Mouse (Mus musculus) myocyte (in vitro differentiated cells): ENCODE data around the gene Lama1. TPM values are rescaled to one million over a fixed set of nuclear protein-coding genes. Genes with fewer than 3 reads are reported as not detected.

Source experiments
- H3K27me3 ChIP-seq: one replicate; pipeline ENCODE4 v1.6.1; 2011; ENCODE audit not compliant: control insufficient read depth, insufficient read depth, insufficient read length
- H3K36me3 ChIP-seq: one replicate; pipeline ENCODE4 v1.6.1; 2011; ENCODE audit not compliant: control insufficient read depth, insufficient read depth
- H3K4me2 ChIP-seq: one replicate; pipeline ENCODE4 v1.6.1; 2011; ENCODE audit warnings: low read depth, control low read depth
- H3K4me3 ChIP-seq: one replicate; pipeline ENCODE4 v1.5.1; 2011; ENCODE audit warnings: mild to moderate bottlenecking, control low read depth, moderate library complexity
- H3K79me2 ChIP-seq: one replicate; pipeline ENCODE4 v1.6.1; 2011; ENCODE audit not compliant: control insufficient read depth, insufficient read depth
- H3ac ChIP-seq: one replicate; pipeline ENCODE4 v1.6.1; 2011; ENCODE audit not compliant: control insufficient read depth, insufficient read length
- CEBPB ChIP-seq: IDR thresholded peaks from 2 replicates; pipeline ENCODE4 v1.6.1; 2011; ENCODE audit warnings: mild to moderate bottlenecking, moderate library complexity; ENCODE audit not compliant: poor library complexity, insufficient read depth, severe bottlenecking
- E2F4 ChIP-seq: IDR thresholded peaks from one replicate; pipeline ENCODE4 v1.6.1; 2011; ENCODE audit warnings: mild to moderate bottlenecking, control low read depth, moderate library complexity; ENCODE audit not compliant: insufficient read depth
- MAX ChIP-seq: IDR thresholded peaks from one replicate; pipeline ENCODE4 v1.6.1; 2011; ENCODE audit warnings: low read depth, mild to moderate bottlenecking, control low read depth
- MYOD1 ChIP-seq, 3 experiments: IDR thresholded peaks; one replicate each; pipeline ENCODE4 v1.6.1; 2011; ENCODE audit warnings: control low read depth in 2 of 3, low read depth in 2 of 3, mild to moderate bottlenecking in 2 of 3, moderate library complexity in 1 of 3; ENCODE audit not compliant: insufficient read length in 2 of 3, control insufficient read depth in 1 of 3
- MYOG ChIP-seq, 3 experiments: IDR thresholded peaks; one replicate each; pipeline ENCODE4 v1.6.1; 2011; ENCODE audit warnings: control low read depth in 2 of 3, low read depth in 2 of 3, mild to moderate bottlenecking in 2 of 3; ENCODE audit not compliant: insufficient read length in 2 of 3, control insufficient read depth in 1 of 3, insufficient read depth in 1 of 3
- POLR2A ChIP-seq: IDR thresholded peaks from one replicate; pipeline ENCODE4 v1.6.1; 2011; ENCODE audit warnings: low read depth, mild to moderate bottlenecking, control low read depth, moderate library complexity; ENCODE audit not compliant: insufficient read length
- POLR2AphosphoS2 ChIP-seq: IDR thresholded peaks from one replicate; pipeline ENCODE4 v1.6.1; 2011; ENCODE audit warnings: low read depth, control low read depth; ENCODE audit not compliant: insufficient read length
- REST ChIP-seq: IDR thresholded peaks from one replicate; pipeline ENCODE4 v1.6.1; 2011; ENCODE audit warnings: mild to moderate bottlenecking, control low read depth, moderate library complexity; ENCODE audit not compliant: insufficient read depth, insufficient read length
- SRF ChIP-seq: IDR thresholded peaks from one replicate; pipeline ENCODE4 v1.6.1; 2011; ENCODE audit warnings: low read depth; ENCODE audit not compliant: control insufficient read depth, insufficient read length
- TCF12 ChIP-seq: IDR thresholded peaks from one replicate; pipeline ENCODE4 v1.6.1; 2011; ENCODE audit warnings: mild to moderate bottlenecking, control low read depth; ENCODE audit not compliant: poor library complexity, insufficient read depth, severe bottlenecking
- TCF3 ChIP-seq: IDR thresholded peaks from one replicate; pipeline ENCODE4 v1.6.1; 2011; ENCODE audit warnings: low read depth, control low read depth; ENCODE audit not compliant: insufficient read length
- USF1 ChIP-seq: IDR thresholded peaks from one replicate; pipeline ENCODE4 v1.6.1; 2011; ENCODE audit warnings: low read depth, mild to moderate bottlenecking, control low read depth, moderate library complexity
- polyA plus RNA-seq: library from polyadenylated mRNA; unstranded; fragments of >200 nt; fragmentation: generic; extraction: Trizol; gene quantifications from one replicate; pipeline ENCODE4 v1.2.1, GENCODE M21; 2012; ENCODE audit warnings: missing spikeins

Lama1 gene
- polyA plus RNA-seq, 1 experiment = 0.61 TPM

GRCm38 (mm10) chr17:67678576-67678975 is 18.5 kb upstream of the Lama1 start:
- H3K36me3 ChIP-seq = no peaks in the 10 kb centered on the region

GRCm38 (mm10) chr17:67681084-67681483 is 16.0 kb upstream of the Lama1 start:
- no peak for TF ChIP-seq MYOG (IDR thresholded peaks at IDR 0.05; ENCODE audit: control insufficient read depth in 1 of 3, insufficient read depth in 1 of 3, insufficient read length in 2 of 3, low read depth in 2 of 3)
- no peak for TF ChIP-seq POLR2A
- no peak for TF ChIP-seq REST
- TF ChIP-seq USF1 = no peak
- no peak for TF ChIP-seq MYOD1 (IDR thresholded peaks at IDR 0.05; ENCODE audit: control insufficient read depth in 1 of 3, insufficient read length in 2 of 3, low read depth in 2 of 3)
- no peak for TF ChIP-seq CEBPB
- no peak for TF ChIP-seq MAX
- TF ChIP-seq TCF3 = no peak
- TF ChIP-seq TCF12 = no peak
- TF ChIP-seq E2F4 = no peak
- no peak for TF ChIP-seq SRF
- no peak for TF ChIP-seq POLR2AphosphoS2
- Histone ChIP-seq H3K4me3 (no peak overlapping the region), H3K4me2 (no peak overlapping the region), H3K27me3 (no peaks in the 10 kb centered on the region), H3K79me2 (no peaks in the 10 kb centered on the region), H3K36me3 (no peaks in the 10 kb centered on the region), H3ac (no peak overlapping the region)

More at GRCm38 (mm10) chr17:67678576-67678975, 18.5 kb upstream of the Lama1 start:
- Histone ChIP-seq H3K4me3 (no peak overlapping the region), H3ac (no peak overlapping the region), H3K79me2 (no peaks in the 10 kb centered on the region), H3K4me2 (no peak overlapping the region), H3K27me3 (no peaks in the 10 kb centered on the region)
- TF ChIP-seq TCF12 (no peak), MYOD1 (IDR thresholded peaks at IDR 0.05; ENCODE audit: control insufficient read depth in 1 of 3, insufficient read length in 2 of 3, low read depth in 2 of 3) (no peak), MAX (no peak), SRF (no peak), TCF3 (no peak), E2F4 (no peak), CEBPB (no peak), POLR2AphosphoS2 (no peak), MYOG (IDR thresholded peaks at IDR 0.05; ENCODE audit: control insufficient read depth in 1 of 3, insufficient read depth in 1 of 3, insufficient read length in 2 of 3, low read depth in 2 of 3) (no peak), REST (no peak), USF1 (no peak), POLR2A (no peak)

GRCm38 (mm10) chr17:67685022-67685743 is 11.9 kb upstream of the Lama1 start:
- no peak overlapping the region for H3ac ChIP-seq
- no peaks in the 10 kb centered on the region for H3K79me2 ChIP-seq
- no peak overlapping the region for H3K4me3 ChIP-seq
- no peaks in the 10 kb centered on the region for H3K27me3 ChIP-seq
- TF ChIP-seq MAX (no peak), E2F4 (no peak)
- no peaks in the 10 kb centered on the region for H3K36me3 ChIP-seq
- H3K4me2 ChIP-seq = no peak overlapping the region

GRCm38 (mm10) chr17:67687505-67687904 is 9.6 kb upstream of the Lama1 start:
- H3K36me3 ChIP-seq = no peaks in the 10 kb centered on the region
- TF ChIP-seq POLR2A (no peak), USF1 (no peak), TCF3 (no peak), CEBPB (no peak), MYOG (IDR thresholded peaks at IDR 0.05; ENCODE audit: control insufficient read depth in 1 of 3, insufficient read depth in 1 of 3, insufficient read length in 2 of 3, low read depth in 2 of 3) (no peak), TCF12 (no peak), SRF (no peak), REST (no peak), E2F4 (no peak), MYOD1 (IDR thresholded peaks at IDR 0.05; ENCODE audit: control insufficient read depth in 1 of 3, insufficient read length in 2 of 3, low read depth in 2 of 3) (no peak), MAX (no peak), POLR2AphosphoS2 (no peak)
- H3K79me2 ChIP-seq = no peaks in the 10 kb centered on the region
- no peak overlapping the region for H3K4me3 ChIP-seq
- H3K27me3 ChIP-seq = no peaks in the 10 kb centered on the region
- H3ac ChIP-seq = no peak overlapping the region
- H3K4me2 ChIP-seq = no peak overlapping the region

GRCm38 (mm10) chr17:67690689-67691088 is 6.4 kb upstream of the Lama1 start:
- no peak overlapping the region for H3K4me2 ChIP-seq
- TF ChIP-seq MAX (no peak), USF1 (no peak), TCF3 (no peak), TCF12 (no peak), CEBPB (no peak)

More at GRCm38 (mm10) chr17:67690689-67691088, 6.4 kb upstream of the Lama1 start:
- Histone ChIP-seq H3K36me3 (no peaks in the 10 kb centered on the region), H3K4me3 (no peak overlapping the region), H3K27me3 (no peaks in the 10 kb centered on the region), H3ac (no peak overlapping the region), H3K79me2 (no peaks in the 10 kb centered on the region)
